8 mouse cellular contexts compared by ENCODE assay signal in the genomic region with DNA sequence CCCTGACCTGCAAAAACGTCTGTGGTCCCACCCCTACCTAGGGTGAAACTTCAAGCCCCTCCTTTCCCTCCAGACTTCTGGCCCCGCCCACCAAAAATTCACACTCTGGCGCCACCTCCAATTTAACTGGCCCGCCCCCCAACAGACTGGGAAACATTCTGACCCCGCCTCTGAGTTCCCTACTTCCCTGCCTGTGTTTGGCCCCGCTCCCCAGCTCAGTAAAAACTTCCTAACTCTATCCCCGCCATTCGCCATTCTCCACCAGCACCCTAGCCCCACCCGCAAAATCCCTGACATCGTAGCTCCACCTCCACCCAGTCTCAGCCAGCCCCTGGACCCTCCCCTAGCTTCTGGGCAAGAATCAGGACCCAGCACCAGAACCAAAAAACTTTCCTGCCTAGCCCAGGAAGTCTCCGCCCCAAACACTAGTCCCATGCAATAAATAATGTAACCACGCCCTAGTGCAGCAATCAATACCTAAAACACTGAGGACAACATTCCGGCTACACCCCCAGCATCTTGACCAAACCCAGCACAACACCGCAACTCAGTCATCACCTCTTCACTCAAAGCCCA. TPM values are rescaled to one million over a fixed set of nuclear protein-coding genes. Genes with fewer than 3 reads are reported as not detected.
A peak's percentile ranks its signal among the peaks of the same experiment; 100 is the strongest.
DNase-seq lines count a peak whose midpoint lies in the region; ATAC-seq lines count a peak whose summit lies in the region.

No protein-coding gene starts in this region.

- peak overlapping the region; percentile 53 for H3K4me2 ChIP-seq in hindbrain, embryonic 13.5 days

- H3K4me3 ChIP-seq in hindbrain, embryonic 13.5 days, result peak overlapping the region; percentile 65

- peak; percentile 88 to 94 for DNase-seq in adrenal gland, adult (ENCODE audit: inconsistent age in 2 of 2, low spot score in 1 of 2)
- peak; percentile 66 to 70 for DNase-seq in cerebellum, postnatal 10 days
- DNase-seq in frontal cortex, postnatal 10 days (ENCODE audit: low spot score in 2 of 2), result peak; percentile 58 to 67
- peak; percentile 37 to 40 for DNase-seq in layer of hippocampus, postnatal 36 days
- peak; percentile 30 for DNase-seq in right cerebral cortex, postnatal 4 days
- DNase-seq in adipocyte (ENCODE audit: low spot score), result no peak

- H3K9ac ChIP-seq in hindbrain, embryonic 13.5 days, result no peak overlapping the region

- H3K27me3 ChIP-seq in hindbrain, embryonic 13.5 days, result no peaks in the 10 kb centered on the region

- peak overlapping the region; percentile 96 for H3K27ac ChIP-seq in hindbrain, embryonic 13.5 days

- 5% methylated on average over 14 of the region's 14 CpGs for WGBS in hindbrain, embryonic 13.5 days

- ATAC-seq in hindbrain, embryonic 13.5 days (ENCODE audit: low FRiP score), result peak; percentile 59
- peak; percentile 34 for ATAC-seq in megakaryocyte progenitor cell, adult 5-6 weeks (replicated peaks; ENCODE audit: poor library complexity)

- peaks cover 10% of the 10 kb centered on the region for H3K4me1 ChIP-seq in hindbrain, embryonic 13.5 days (replicated peaks)

- H3K36me3 ChIP-seq in hindbrain, embryonic 13.5 days, result peaks cover 38% of the 10 kb centered on the region

- H3K9me3 ChIP-seq in hindbrain, embryonic 13.5 days, result no peaks in the 10 kb centered on the region

RNA-seq across cellular contexts. Expression of a gene that starts 1.1 kb away (rescaled TPM):
- polyA plus RNA-seq in hindbrain, embryonic 13.5 days (2015; fragmentation: Nextera tagmentation; extraction: Ambion mirVana), result 23.9 and 27.9 TPM in 2 replicates
- 10 to 100 TPM; 69.0 to 77.7 TPM for total RNA-seq in layer of hippocampus, postnatal 36 days (2021)
- total RNA-seq in megakaryocyte progenitor cell, adult 5-6 weeks (2015), result 17.3 and 19.8 TPM in 2 replicates
- 87.9 and 99.6 TPM in 2 replicates for total RNA-seq in megakaryocyte progenitor cell, adult 5-6 weeks (2017)

RNA-seq across cellular contexts. Expression of a gene that starts 12.1 kb away (rescaled TPM):
- 33.4 and 33.8 TPM in 2 replicates for polyA plus RNA-seq in hindbrain, embryonic 13.5 days (2015; fragmentation: Nextera tagmentation; extraction: Ambion mirVana)
- total RNA-seq in layer of hippocampus, postnatal 36 days (2021), result 10 to 100 TPM; 31.2 to 33.0 TPM
- total RNA-seq in megakaryocyte progenitor cell, adult 5-6 weeks (2015), result 5.0 and 11.3 TPM in 2 replicates
- total RNA-seq in megakaryocyte progenitor cell, adult 5-6 weeks (2017), result 5.2 and 6.8 TPM in 2 replicates

RNA-seq across cellular contexts. Expression of a gene that starts 22.7 kb away (rescaled TPM):
- 24.0 and 24.2 TPM in 2 replicates for polyA plus RNA-seq in hindbrain, embryonic 13.5 days (2015; fragmentation: Nextera tagmentation; extraction: Ambion mirVana)
- total RNA-seq in layer of hippocampus, postnatal 36 days (2021), result 10 to 100 TPM; 11.3 to 13.0 TPM
- total RNA-seq in megakaryocyte progenitor cell, adult 5-6 weeks (2015), result 0.25 and 1.8 TPM in 2 replicates
- 0.84 and 1.2 TPM in 2 replicates for total RNA-seq in megakaryocyte progenitor cell, adult 5-6 weeks (2017)

RNA-seq across cellular contexts. Expression of a gene that starts 26.2 kb away (rescaled TPM):
- polyA plus RNA-seq in hindbrain, embryonic 13.5 days (2015; fragmentation: Nextera tagmentation; extraction: Ambion mirVana), result 1.7 and 2.3 TPM in 2 replicates
- 1 to 10 TPM in 1 of 2 experiments, under 1 TPM in 1; 0.62 to 1.9 TPM for total RNA-seq in layer of hippocampus, postnatal 36 days (2021)
- 2.4 and 4.0 TPM in 2 replicates for total RNA-seq in megakaryocyte progenitor cell, adult 5-6 weeks (2015)
- total RNA-seq in megakaryocyte progenitor cell, adult 5-6 weeks (2017), result 0.57 and 1.2 TPM in 2 replicates

RNA-seq across cellular contexts. Expression of a gene that starts 41.6 kb away (rescaled TPM):
- polyA plus RNA-seq in hindbrain, embryonic 13.5 days (2015; fragmentation: Nextera tagmentation; extraction: Ambion mirVana), result 0.08 and 0.14 TPM in 2 replicates
- under 1 TPM; 0.35 to 0.60 TPM for total RNA-seq in layer of hippocampus, postnatal 36 days (2021)
- total RNA-seq in megakaryocyte progenitor cell, adult 5-6 weeks (2015), result 1.1 and 1.7 TPM in 2 replicates
- total RNA-seq in megakaryocyte progenitor cell, adult 5-6 weeks (2017), result 1.1 and 1.3 TPM in 2 replicates

Comparison
In these comparisons a context has a peak if more than half of its experiments do, and no peak if none do; other contexts are left out.
1. RNA of a gene that starts 22.7 kb away (total RNA-seq): 11.3 to 13.0 TPM in layer of hippocampus, postnatal 36 days; 0.25 to 1.8 TPM in megakaryocyte progenitor cell, adult 5-6 weeks; every median in the first group is over 4 times any median in the second.